Mouse (Mus musculus) intestine, postnatal 0 days (tissue): ENCODE results near the gene Olfr1425. TPM values are rescaled to one million over a fixed set of nuclear protein-coding genes. Genes with fewer than 3 reads are reported as not detected.
"Not testable (repeated sequence)": the region's sequence is repeated elsewhere in the genome, so short reads cannot be mapped to it uniquely, and the experiment has no call there.

ENCODE experiments used
- ATAC-seq: fragments of 200-750 bp; cut with Nextera tagmentation; 2 replicates; pipeline ENCODE4 v1.8.0; 2017; ENCODE audit warnings: mild to moderate bottlenecking, moderate TSS enrichment, moderate library complexity
- H3K27ac ChIP-seq: fragments of 300-500 bp; sonication (generic); 2 replicates; pipeline ENCODE4 v1.5.1; 2014; ENCODE audit warnings: mild to moderate bottlenecking, low read depth, low read length, moderate library complexity
- H3K27me3 ChIP-seq: fragments of 300-500 bp; sonication (generic); replicated peaks from 2 replicates; pipeline ENCODE4 v1.6.1; 2014; ENCODE audit warnings: low read length, mixed read lengths; ENCODE audit not compliant: control insufficient read depth, insufficient read depth
- H3K36me3 ChIP-seq: fragments of 300-500 bp; sonication (generic); 2 replicates; pipeline ENCODE4 v1.6.1; 2014; ENCODE audit warnings: mild to moderate bottlenecking, moderate library complexity; ENCODE audit not compliant: control insufficient read depth, insufficient read depth
- H3K4me1 ChIP-seq: fragments of 300-500 bp; sonication (generic); replicated peaks from 2 replicates; pipeline ENCODE4 v1.6.1; 2014; ENCODE audit warnings: antibody characterized with exemption, low read length, mixed read lengths; ENCODE audit not compliant: control insufficient read depth, insufficient read depth
- H3K4me2 ChIP-seq: fragments of 300-500 bp; sonication (generic); replicated peaks from 2 replicates; pipeline ENCODE4 v1.6.1; 2014; ENCODE audit warnings: low read depth, mild to moderate bottlenecking, moderate library complexity
- H3K4me3 ChIP-seq: fragments of 300-500 bp; sonication (generic); 2 replicates; pipeline ENCODE4 v1.5.1; 2014; ENCODE audit warnings: low read depth, low read length
- H3K9ac ChIP-seq: fragments of 300-500 bp; sonication (generic); 2 replicates; pipeline ENCODE4 v1.6.1; 2014; ENCODE audit warnings: mild to moderate bottlenecking, low read depth, low read length
- H3K9me3 ChIP-seq: fragments of 300-500 bp; sonication (generic); 2 replicates; pipeline ENCODE4 v1.6.1; 2016; ENCODE audit warnings: mixed run types; ENCODE audit not compliant: control insufficient read depth
- CTCF ChIP-seq: sonication (generic); IDR thresholded peaks from 2 replicates; pipeline ENCODE4 v1.5.1; 2016; ENCODE audit warnings: low read depth, mild to moderate bottlenecking, control low read depth, antibody characterized with exemption, moderate library complexity
- WGBS: fragments of 180-500 bp; shearing (Covaris S2); extraction: QIAGEN DNeasy Blood & Tissue Kit; methylation state at CpG from one replicate; pipeline ENCODE4 v1.1.7; 2014; 5-methylcytosine and 5-hydroxymethylcytosine counted together
- polyA plus RNA-seq: library from polyadenylated mRNA; unstranded; fragments of >200 nt; fragmentation: Nextera tagmentation; extraction: Ambion mirVana; gene quantifications from 2 replicates; pipeline ENCODE4 v1.2.1, GENCODE M21; 2015

The Olfr1425 gene
- not detected in 2 replicates for polyA plus RNA-seq

- ATAC-seq, H3K4me1 ChIP-seq, H3K27ac ChIP-seq, H3K9ac ChIP-seq, H3K4me3 ChIP-seq, H3K9me3 ChIP-seq, H3K4me2 ChIP-seq, H3K36me3 ChIP-seq, H3K27me3 ChIP-seq: not testable (repeated sequence)
- 81% methylated on average over 4 of the region's 4 CpGs for WGBS
Observed at GRCm38 (mm10) chr19:12077631-12078030, at the start of gene Olfr1425. Gene Olfr1425, minus strand, starts transcription at chr19:12077731.

DNA sequence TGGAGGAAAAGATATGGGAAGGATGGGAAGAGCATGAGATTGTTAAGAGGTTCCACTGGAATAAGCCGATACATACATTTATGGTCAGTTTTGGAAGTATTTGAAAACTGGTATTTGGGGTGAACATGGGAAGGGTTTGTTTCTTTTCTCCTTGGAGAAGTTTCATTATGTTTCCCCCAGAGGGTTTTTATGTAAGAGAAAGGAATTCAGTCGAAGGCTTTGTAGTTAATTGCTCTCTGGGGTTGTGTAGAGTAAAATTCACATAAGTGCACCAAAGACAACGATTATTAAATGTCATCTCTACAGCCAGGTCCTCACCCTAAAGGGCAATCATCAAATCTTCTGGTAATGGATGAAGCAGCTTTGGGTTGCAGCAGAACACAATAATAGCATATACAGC lies 45.6 kb upstream of the Olfr1425 start, which contains the start of gene Olfr76:
Olfr76 (minus strand) TSS at position 101 of the 400 bp plus-strand sequence.
- 80% methylated on average over 3 of the region's 3 CpGs for WGBS

GRCm38 (mm10) chr19:12116464-12116863 lies 38.9 kb upstream of the Olfr1425 start:
- H3K4me3 ChIP-seq = no peak overlapping the region
- no peak overlapping the region for H3K9ac ChIP-seq
- ATAC-seq = no peak
- no peaks in the 10 kb centered on the region for H3K36me3 ChIP-seq
- no peak overlapping the region for H3K4me2 ChIP-seq
- H3K4me1 ChIP-seq = no peaks in the 10 kb centered on the region
- H3K9me3 ChIP-seq = no peaks in the 10 kb centered on the region
- TF ChIP-seq CTCF = no peak
- WGBS = 91% methylated on average over 3 of the region's 3 CpGs
- no peaks in the 10 kb centered on the region for H3K27me3 ChIP-seq
- H3K27ac ChIP-seq = no peak overlapping the region

More for the DNA sequence above, 45.6 kb upstream of the Olfr1425 start, which contains the start of gene Olfr76:
- ATAC-seq = no peak
- Histone ChIP-seq H3K4me3 (no peak within 1 kb of the TSS), H3K36me3 (no peaks in the 10 kb centered on the region), H3K9me3 (no peaks in the 10 kb centered on the region), H3K4me2 (no peak within 1 kb of the TSS), H3K27me3 (no peaks in the 10 kb centered on the region), H3K27ac (no peak within 1 kb of the TSS), H3K9ac (no peak within 1 kb of the TSS), H3K4me1 (no peaks in the 10 kb centered on the region)
- no peak for TF ChIP-seq CTCF

GRCm38 (mm10) chr19:12115797-12116196 lies 38.3 kb upstream of the Olfr1425 start, which contains the start of gene Olfr1428:
Gene Olfr1428, minus strand, starts transcription at chr19:12115897.
- Histone ChIP-seq H3K9me3 (no peaks in the 10 kb centered on the region), H3K9ac (no peak within 1 kb of the TSS), H3K4me3 (no peak within 1 kb of the TSS), H3K4me2 (no peak within 1 kb of the TSS), H3K27ac (no peak within 1 kb of the TSS), H3K27me3 (no peaks in the 10 kb centered on the region), H3K36me3 (no peaks in the 10 kb centered on the region), H3K4me1 (no peaks in the 10 kb centered on the region)
- no peak for ATAC-seq
- 81% methylated on average over 1 of the region's 1 CpGs for WGBS
- TF ChIP-seq CTCF = no peak

DNA sequence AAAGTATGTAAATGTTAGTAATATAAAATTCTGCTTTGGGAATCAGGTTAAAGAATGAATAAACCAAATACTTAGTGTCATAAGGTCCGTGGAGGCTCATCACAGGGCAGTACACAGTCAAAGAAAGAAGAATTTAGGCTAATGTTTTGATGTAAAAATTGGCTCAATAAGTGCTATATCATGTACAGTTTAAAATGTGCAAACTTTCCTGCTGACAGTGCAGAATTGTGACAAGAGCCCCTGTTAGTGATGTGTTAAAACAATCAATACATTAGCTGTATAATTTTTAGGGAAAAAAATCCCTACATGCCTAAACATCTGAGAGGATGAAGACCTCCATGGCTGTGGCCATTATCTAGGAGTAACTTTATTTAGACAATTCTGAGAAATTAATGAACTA lies 36.3 kb upstream of the Olfr1425 start:
- H3K4me3 ChIP-seq = no peak overlapping the region
- no peak for TF ChIP-seq CTCF
- no peaks in the 10 kb centered on the region for H3K27me3 ChIP-seq
- H3K9ac ChIP-seq = no peak overlapping the region
- H3K27ac ChIP-seq = no peak overlapping the region
- no peaks in the 10 kb centered on the region for H3K4me1 ChIP-seq
- no peak for ATAC-seq
- no peak overlapping the region for H3K4me2 ChIP-seq
- H3K9me3 ChIP-seq = no peaks in the 10 kb centered on the region
- no peaks in the 10 kb centered on the region for H3K36me3 ChIP-seq
- 50% methylated on average over 1 of the region's 1 CpGs for WGBS

DNA sequence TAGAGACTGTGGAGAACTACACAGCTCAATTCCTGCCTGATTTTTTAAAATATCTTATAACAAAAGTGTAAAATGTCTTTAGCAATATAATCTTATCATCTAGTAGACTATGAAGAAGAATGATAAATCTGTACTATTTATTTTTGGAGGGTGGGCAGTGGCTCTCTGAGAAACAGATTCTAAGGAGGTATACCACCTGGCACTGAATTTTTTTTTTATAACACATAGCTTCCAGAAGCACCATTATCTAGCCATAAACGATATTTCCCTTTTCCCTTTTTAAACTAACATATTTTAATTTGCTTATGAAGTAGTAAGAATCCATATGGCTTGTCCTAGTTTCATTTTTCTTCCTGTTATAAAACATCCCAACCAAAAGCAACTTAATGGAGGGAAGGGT lies 27.0 kb upstream of the Olfr1425 start:
- ATAC-seq = no peak
- no peaks in the 10 kb centered on the region for H3K27me3 ChIP-seq
- TF ChIP-seq CTCF = no peak
- H3K9me3 ChIP-seq = no peaks in the 10 kb centered on the region
- H3K4me2 ChIP-seq = no peak overlapping the region
- WGBS = 48% methylated on average over 1 of the region's 1 CpGs
- H3K4me1 ChIP-seq = no peaks in the 10 kb centered on the region
- no peaks in the 10 kb centered on the region for H3K36me3 ChIP-seq
- H3K27ac ChIP-seq = no peak overlapping the region
- no peak overlapping the region for H3K9ac ChIP-seq
- H3K4me3 ChIP-seq = no peak overlapping the region

DNA sequence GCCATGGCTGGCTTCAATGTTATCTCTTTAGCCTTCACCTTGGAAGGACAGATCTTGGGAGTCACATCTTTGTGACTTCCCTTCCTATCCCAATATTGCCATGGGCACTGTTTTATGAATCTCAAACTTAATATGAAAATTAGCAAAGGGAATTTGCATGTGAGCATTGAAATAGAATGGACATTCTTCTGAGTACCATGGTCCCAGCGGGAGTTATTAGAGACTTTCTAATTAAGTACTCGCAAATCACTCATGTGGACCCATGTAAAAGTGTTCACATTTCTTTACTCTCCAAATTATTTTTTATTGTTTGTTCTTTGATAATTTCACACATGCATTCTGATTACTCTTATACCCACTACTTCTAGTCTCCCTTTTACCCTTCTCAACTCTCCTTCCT lies 25.7 kb upstream of the Olfr1425 start, which contains the start of gene Olfr1427:
Olfr1427 (minus strand) TSS at position 101 of the 400 bp plus-strand sequence.
- H3K4me1 ChIP-seq = no peaks in the 10 kb centered on the region
- no peak within 1 kb of the TSS for H3K4me2 ChIP-seq
- H3K27me3 ChIP-seq = no peaks in the 10 kb centered on the region
- no peak within 1 kb of the TSS for H3K27ac ChIP-seq
- no peaks in the 10 kb centered on the region for H3K36me3 ChIP-seq
- no peak within 1 kb of the TSS for H3K9ac ChIP-seq
- 96% methylated on average over 2 of the region's 2 CpGs for WGBS
- H3K9me3 ChIP-seq = no peaks in the 10 kb centered on the region
- H3K4me3 ChIP-seq = no peak within 1 kb of the TSS
- TF ChIP-seq CTCF = no peak
- no peak for ATAC-seq
